Mouse (Mus musculus): ENCODE results near the gene Slc39a1.
"Not testable (repeated sequence)": the region's sequence is repeated elsewhere in the genome, so short reads cannot be mapped to it uniquely, and the experiment has no call there.

Slc39a1 gene

DNA sequence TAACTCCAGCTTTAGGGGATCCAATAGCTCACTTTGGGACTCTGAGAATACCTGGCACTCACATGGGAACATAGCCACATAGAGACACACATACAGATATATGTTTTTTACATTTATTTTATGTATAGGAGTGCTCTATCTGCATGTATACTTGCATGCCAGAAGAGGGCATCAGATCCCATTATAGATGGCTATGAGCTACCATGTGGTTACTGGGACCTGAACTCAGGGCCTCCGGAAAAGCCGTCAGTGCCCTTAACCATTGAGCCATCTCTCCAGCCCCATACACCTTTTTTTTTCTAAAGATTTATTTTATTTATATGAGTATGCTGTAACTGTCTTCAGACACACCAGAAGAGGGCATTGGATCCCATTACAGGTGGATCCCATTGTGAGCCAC lies 36.2 kb downstream of the Slc39a1 start:
- in situ Hi-C loops (cut with MboI; ENCODE audit: low pct_unique_long_range_greater_than_20kb in 1 of 2, low sequenced_read_pairs in 2 of 2, unreplicated experiment in 1 of 2): no loop called here

- in situ Hi-C loops (cut with MboI; ENCODE audit: low pct_unique_long_range_greater_than_20kb in 1 of 2, low sequenced_read_pairs in 2 of 2, unreplicated experiment in 1 of 2): not testable (repeated sequence)
These were observed 41.4 kb downstream of the Slc39a1 start for GRCm38 (mm10) chr3:90289403-90289802.

DNA sequence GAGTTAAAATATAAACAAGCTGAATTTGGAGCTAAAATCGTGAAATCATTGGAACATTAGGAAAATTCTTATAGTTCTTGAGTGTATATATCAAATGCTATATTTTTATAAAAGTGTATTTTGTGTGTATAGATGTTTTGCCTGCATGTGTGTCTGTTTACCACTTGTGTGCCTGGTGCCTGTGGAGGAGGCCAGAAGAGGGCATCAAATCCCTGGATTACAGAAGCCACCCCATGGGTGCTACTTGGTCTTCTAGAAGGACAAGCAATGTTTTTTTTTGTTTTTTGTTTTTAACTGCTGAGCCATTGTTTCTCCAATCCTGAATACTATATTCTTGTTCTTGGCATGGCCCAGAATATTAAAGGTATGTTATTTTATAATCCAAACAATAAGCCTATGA lies 42.6 kb downstream of the Slc39a1 start:
- in situ Hi-C loops (cut with MboI; ENCODE audit: low pct_unique_long_range_greater_than_20kb in 1 of 2, low sequenced_read_pairs in 2 of 2, unreplicated experiment in 1 of 2): no loop called here

DNA sequence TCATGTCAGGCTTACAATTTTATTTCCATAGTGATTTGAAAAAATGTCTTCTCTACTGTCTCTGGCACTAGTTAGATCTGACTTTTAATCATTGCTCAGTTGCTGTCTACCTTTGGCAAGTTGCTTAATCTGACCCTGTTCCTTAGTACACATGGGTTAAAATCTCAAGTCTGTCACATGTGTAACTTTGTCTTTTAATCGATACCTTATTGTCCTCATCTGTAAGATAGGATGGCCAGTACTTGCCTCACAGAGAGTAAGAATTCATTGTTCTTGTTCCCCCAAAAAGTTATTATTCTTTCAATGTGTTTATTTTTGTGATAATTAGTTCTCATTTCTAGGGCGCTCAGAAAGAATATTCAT lies 44.0 kb downstream of the Slc39a1 start:
- in situ Hi-C loops (cut with MboI; ENCODE audit: low pct_unique_long_range_greater_than_20kb in 1 of 2, low sequenced_read_pairs in 2 of 2, unreplicated experiment in 1 of 2): no loop called here

DNA sequence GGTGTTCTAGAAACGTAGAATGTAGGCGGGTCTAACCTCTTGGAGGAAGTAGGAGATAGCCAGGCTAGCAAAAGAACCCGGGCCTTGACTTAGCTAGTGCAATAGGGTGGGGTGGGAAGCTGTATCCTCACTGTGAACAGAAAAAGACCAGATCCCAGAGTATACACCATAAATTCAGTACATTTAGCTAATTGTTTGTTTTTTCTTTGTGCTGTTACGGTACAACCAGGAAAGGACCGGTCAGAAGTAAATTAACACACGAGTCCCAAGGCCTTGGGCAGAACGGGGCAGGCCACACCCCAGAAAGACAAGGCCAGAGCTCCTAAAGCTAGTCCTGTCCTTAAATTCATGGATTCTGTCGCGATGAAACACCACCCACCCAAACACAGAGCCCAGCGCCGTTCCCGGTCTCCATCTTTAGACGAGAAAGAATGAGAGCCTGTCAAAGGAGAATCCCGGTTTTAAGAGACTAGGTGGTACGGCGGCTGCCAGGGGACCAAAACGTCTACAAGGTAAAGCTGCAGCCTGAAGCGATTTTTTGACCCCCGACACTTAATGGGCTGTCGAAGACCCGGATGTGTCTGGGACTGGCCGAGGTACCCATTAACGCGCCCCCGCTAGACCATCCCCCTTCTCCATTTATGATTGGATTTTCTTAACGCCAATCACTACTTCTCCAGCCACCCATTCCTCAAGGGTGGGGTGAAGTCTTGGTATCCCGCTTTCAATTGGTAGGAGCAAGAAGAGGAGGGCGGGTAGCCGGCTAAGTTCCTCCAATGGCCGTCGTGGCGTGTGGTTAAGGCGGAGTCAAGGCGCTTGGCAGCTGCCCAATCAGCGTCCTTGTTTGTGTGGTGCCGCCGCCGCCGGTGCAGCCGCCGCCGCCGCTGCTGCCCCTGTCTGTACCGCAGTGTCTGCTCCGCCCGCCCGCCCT lies 44.6 kb downstream of the Slc39a1 start, which contains the start of gene Gatad2b:
TSS of gene Gatad2b (plus strand) at position 834 of the 931 bp plus-strand sequence.
- in situ Hi-C loops (cut with MboI; ENCODE audit: low pct_unique_long_range_greater_than_20kb in 1 of 2, low sequenced_read_pairs in 2 of 2, unreplicated experiment in 1 of 2): no loop called here

DNA sequence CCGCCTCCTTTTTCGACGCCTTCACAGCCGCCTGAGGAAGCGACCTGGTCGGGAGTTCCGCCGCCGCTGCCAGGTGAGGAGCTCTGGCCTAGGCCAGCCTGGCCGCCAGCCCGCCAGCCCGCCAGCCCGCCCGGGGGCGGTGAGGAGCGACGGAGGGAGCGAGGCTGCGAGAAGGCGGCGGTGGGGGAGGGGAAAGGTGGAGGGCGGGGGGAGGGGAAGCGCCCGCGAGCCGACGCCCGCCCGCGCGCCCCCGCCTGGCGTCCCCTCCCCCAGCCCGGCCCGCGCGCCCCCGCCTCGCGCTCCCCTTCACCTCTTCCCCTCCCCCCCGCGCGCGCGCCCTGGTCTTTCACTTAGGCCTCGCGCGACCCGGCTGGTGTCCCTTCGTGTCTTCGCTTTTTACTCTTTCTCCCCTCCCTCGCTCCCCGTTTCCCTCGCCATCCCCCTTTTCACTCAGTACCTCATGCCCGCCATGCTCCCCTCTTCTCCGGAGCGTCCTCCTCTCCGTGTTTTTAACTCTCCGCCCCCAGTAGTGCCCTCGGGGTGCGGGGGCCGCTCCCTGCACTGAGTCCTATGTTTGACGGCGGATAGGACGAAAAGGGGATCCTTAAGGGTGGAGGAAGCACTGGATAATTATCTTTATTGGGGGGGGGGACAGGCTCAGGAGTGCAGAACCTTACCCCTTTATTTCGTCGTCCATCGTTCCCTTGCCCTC lies 45.5 kb downstream of the Slc39a1 start:
- in situ Hi-C loops (cut with MboI; ENCODE audit: low pct_unique_long_range_greater_than_20kb in 1 of 2, low sequenced_read_pairs in 2 of 2, unreplicated experiment in 1 of 2): no loop called here

DNA sequence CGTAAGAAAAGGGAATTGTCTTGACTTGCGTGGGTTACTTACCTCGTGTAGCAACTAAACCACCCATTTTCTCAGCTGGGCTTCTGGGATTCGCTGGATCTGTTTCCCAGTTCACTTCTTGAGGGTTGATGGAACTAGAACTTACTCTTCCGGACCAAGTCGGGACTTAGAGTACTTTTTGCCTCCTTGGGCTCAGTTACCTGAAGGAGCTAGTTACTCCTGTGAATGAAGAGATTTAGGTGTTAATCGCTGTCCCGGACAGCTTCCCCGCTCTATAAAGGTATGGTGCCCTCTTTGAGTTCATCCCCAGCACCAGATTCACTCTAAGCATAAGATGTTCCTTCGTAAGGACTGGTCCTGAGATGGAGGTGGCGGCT lies 46.1 kb downstream of the Slc39a1 start:
- in situ Hi-C loops (cut with MboI; ENCODE audit: low pct_unique_long_range_greater_than_20kb in 1 of 2, low sequenced_read_pairs in 2 of 2, unreplicated experiment in 1 of 2): no loop called here

- in situ Hi-C loops (cut with MboI; ENCODE audit: low pct_unique_long_range_greater_than_20kb in 1 of 2, low sequenced_read_pairs in 2 of 2, unreplicated experiment in 1 of 2): no loop called here
These were observed 46.7 kb downstream of the Slc39a1 start for GRCm38 (mm10) chr3:90294651-90295050.

All from mouse embryonic stem cell (cell line).